Mouse (Mus musculus): ENCODE results near the gene Nup50. TPM values are rescaled to one million over a fixed set of nuclear protein-coding genes. Genes with fewer than 3 reads are reported as not detected.
A peak's percentile ranks its signal among the peaks of the same experiment; 100 is the strongest.

Gene Nup50
- 10 to 100 TPM; 13.3 TPM for total RNA-seq (2021)
- long read RNA-seq, experiment 1, full-length matches to known transcripts: 5 of 10 reads
- long read RNA-seq, experiment 1, partial matches to known transcripts: 1 of 10 reads
- long read RNA-seq, experiment 1, other reads (novel, unspliced or antisense): 4 of 10 reads
- long read RNA-seq, experiment 2, full-length matches to known transcripts: 13 of 15 reads
- long read RNA-seq, experiment 2, partial matches to known transcripts: 1 of 15 reads
- long read RNA-seq, experiment 2, other reads (novel, unspliced or antisense): 1 of 15 reads

GRCm38 (mm10) chr15:84922884-84923507, at the start of gene Nup50:
TSS of gene Nup50 (plus strand) at chr15:84923411.
- DNase-seq: peak; percentile 100

DNA sequence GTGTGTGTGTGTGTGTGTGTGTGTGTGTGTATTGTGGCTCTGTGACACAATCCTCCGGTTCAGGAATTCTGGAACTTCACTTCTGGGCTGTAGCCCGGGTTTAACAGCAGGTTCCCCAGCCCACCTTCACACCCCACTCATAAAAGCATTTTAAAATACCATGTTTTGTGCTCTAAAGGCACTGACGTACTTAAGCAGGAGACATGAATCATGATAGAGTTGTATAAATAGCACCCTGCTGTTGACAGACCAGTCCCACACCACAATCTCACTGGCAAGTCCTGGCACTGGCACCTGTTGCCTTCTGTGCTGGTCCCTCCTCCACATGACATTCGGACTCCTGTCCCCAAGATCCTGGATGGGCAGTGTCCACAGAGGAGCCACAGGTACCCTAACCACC, 49.3 kb upstream of the Nup50 start:
- no peak for DNase-seq

DNA sequence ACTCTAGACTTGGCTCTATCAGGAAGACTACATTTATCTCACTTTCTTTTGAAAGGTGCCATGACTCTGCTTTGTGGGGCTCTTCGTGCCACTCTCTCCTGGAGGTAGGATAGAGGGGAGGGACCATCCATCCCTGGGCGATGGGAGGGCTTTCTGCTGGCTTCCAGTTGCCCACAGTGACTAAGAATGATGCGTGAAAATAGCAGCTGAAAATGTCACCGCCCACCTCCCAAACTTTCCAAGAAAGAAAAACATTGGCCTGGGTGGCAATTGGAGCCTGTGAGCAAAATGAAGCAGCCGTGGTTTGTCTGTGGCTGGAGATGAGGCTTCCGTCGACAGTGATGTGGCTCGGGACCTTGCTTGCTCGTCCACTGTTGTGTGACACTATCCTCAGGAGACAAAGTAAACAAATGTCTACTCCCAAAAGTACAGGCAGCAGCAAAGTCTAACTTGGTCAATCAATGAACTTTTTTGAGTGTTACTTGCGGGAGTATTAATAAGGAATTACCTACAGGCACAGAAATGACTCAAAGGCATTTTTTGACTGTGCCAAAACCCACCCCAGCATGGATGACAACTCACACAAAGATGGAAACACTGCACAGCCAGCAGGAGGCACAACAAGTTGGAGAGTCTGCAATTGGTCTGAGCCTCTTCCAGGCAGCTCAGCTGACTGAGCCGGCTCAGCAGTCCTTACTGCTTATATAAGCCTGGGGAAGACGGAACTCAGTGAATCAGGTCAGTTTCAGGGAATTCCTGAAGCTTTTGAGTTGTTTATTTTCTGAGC, 46.0 kb upstream of the Nup50 start:
- no peak for DNase-seq

GRCm38 (mm10) chr15:84888066-84888465, 35.1 kb upstream of the Nup50 start:
- DNase-seq: no peak

DNA sequence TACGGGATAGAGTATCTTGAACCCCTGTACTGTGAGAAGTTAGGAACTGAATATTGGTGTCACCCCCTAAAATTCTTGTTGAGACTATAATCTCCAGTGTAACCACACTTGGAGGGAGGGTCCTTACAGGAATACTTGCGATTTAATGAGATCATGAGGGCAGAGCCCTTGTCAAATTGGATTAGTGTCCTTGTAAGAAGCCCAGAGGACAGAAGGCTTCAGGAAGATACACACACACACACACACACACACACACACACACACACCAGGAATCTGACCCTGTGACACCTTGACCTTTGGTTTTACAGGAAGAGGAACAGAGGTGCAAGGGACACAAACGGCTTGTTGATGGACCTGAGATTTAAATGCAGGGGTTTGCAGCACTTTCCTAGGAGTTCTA, 32.0 kb upstream of the Nup50 start:
- DNase-seq: no peak

- no peak for DNase-seq
Observed at GRCm38 (mm10) chr15:84891658-84892057, 31.6 kb upstream of the Nup50 start.

GRCm38 (mm10) chr15:84896216-84896615, 27.0 kb upstream of the Nup50 start:
- peak; percentile 9 for DNase-seq

DNA sequence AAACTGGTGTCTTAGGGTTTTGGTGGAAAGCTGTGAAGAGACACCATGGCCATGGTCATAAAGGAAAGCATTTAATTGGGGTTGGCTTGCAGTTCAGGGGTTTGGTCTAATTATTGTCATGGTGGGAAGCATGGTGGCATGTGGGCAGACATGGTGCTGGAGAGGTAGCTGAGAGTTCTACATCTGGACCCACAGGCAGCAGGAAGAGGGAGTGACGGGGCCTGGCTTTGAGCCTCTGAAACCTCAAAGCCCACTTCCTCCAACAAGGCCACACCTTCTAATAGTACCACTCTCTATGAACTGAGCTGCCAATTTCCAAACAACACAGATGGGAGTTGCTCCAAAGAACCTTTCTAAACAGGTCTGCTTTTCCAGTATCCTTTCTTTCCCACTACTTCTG, 26.5 kb upstream of the Nup50 start:
- no peak for DNase-seq

DNA sequence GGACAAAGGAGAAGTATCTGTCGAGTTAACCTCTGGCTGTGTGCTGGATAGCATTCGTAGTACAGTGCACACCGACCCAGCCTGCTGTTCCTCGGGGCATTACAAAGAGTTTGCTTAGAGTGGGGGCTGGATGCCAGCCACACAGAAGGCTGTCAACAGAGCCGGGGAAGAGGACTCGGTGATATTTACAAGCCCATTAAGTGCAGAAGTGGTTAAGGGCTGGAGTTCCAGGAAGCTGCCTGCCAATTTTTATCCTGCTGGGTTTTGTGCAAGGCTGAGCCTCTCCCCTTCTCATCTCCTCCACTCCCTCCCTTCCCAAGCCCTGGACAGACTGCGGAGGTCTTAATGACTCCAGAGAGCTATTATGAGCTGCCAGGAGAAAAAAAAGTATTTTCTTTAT, 25.1 kb upstream of the Nup50 start:
- DNase-seq: no peak

DNA sequence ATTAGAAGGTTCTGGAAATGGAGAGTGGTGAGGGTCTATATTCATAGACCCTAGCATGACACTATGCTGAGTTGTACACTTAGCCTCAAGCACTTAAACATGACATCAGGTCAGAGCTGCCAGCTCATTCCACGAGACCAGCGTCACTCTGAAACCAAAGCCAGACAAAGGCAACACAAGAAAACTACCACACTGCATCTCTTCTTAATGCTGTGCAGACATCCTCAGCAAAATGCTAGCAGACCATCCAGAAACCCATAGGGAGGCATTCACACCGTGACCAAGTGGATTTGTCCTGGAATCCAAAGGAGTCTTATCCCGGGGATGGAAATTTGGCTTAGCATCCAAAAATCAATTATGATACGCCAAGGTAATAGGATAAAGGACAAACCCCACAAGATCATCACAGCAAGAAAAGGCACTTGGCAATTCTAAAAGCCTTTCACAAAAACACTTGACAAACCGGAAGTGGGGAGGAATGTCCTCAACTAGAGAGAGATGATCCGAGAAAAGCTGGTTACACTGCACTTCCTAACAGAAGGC, 19.3 kb upstream of the Nup50 start:
- DNase-seq: no peak

DNA sequence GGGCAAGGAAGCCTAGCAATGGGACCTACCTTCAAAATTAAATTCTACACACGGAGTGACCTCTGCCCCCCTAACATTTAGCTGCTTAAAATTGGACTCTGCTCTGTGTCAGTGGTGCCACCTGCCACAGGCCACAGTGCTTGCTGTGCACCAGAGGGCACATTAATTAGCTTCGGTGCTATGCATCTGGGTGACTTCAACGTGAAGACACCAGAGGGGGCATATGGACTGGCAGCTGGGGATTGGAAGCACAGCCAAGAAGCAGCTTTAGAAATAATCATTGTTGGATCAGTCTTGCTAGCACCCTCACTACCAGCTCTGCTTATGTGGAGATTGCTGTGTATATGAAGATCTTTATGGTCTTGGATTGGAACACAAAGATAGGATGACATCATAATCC, 10.0 kb upstream of the Nup50 start:
- no peak for DNase-seq

DNA sequence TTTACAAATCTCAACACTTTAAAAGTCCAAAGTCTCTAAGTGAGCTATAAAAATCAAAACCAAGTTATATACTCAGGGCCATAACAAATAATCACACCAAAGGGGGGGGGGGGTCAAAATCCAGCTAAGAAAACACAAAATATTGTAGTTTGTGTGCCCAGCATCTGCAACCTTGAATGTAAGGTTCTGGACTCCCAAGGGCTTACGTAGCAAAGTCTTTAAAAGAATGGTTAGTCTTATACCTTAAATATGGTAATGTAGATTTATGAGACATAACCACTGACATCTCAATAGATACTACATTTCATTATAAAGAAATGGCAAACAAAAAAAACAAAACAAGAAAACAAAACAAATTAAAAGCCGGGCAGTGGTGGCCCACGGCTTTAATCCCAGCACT, 3.3 kb upstream of the Nup50 start, which contains the start of gene Gm29666:
Gene Gm29666, minus strand, starts transcription at position 101 of the 400 bp plus-strand sequence.
- DNase-seq: no peak

- DNase-seq: no peak
Observed at GRCm38 (mm10) chr15:84923508-84924181, 434 bp downstream of the Nup50 start.

DNA sequence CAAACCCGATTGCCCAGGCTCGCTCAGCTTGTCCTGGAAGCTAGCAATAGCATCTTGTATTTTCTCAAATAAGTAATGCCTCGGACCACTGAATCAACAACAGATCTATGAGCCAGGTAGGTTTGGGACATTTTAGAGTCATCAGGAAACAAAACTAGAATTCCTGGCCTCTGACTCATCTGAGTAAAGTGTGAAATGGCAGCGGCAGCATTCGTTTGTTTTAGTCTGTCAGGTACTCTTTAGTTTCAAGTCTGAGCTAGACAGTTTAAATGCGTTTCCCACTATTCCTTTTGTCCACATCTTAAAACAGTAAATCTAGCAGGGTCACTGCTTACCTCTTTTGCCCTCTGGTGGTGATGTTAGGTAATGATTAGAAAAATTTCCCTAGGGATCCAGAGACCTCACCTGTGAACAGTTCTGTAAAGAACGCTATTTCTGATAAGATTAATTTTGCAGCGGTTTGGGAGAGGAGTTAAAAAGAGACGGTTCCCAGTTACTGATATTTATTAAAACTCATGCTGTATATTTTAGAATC, 1.6 kb downstream of the Nup50 start:
- DNase-seq: no peak

- no peak for DNase-seq
Observed at GRCm38 (mm10) chr15:84925495-84926018, 2.3 kb downstream of the Nup50 start.

DNA sequence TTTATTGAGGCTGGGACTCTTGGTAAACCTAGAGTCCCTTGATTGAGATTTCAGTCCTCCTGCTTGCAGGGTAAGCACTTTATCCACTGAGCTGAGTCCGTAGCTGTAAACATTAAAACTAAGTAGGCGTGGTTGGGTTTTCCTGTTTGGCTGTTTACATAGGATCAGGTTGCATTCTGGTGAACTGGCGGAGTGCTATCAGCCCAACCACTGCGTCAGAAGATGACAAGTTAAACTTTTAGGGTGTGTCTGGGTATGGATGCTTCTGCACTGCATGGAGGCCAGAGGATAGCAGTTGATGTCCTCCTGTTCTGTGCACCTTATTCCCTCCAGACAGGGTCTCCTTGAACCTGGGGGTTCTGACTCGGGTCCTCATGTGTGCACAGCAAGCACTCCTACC, 9.1 kb downstream of the Nup50 start:
- no peak for DNase-seq

DNA sequence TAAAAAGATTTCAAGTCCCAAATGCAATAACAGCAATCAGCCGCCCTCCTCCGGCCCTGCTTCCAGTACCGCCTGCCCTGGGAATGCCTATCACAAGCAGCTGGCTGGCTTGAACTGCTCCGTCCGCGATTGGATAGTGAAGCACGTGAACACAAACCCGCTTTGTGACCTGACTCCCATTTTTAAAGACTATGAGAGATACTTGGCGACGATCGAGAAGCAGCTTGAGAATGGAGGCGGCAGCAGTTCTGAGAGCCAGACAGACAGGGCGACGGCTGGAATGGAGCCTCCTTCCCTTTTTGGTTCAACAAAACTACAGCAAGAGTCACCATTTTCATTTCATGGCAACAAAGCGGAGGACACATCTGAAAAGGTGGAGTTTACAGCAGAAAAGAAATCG, 11.7 kb downstream of the Nup50 start:
- no peak for DNase-seq

- no peak for DNase-seq
Observed at GRCm38 (mm10) chr15:84940102-84940501, 16.9 kb downstream of the Nup50 start.

DNA sequence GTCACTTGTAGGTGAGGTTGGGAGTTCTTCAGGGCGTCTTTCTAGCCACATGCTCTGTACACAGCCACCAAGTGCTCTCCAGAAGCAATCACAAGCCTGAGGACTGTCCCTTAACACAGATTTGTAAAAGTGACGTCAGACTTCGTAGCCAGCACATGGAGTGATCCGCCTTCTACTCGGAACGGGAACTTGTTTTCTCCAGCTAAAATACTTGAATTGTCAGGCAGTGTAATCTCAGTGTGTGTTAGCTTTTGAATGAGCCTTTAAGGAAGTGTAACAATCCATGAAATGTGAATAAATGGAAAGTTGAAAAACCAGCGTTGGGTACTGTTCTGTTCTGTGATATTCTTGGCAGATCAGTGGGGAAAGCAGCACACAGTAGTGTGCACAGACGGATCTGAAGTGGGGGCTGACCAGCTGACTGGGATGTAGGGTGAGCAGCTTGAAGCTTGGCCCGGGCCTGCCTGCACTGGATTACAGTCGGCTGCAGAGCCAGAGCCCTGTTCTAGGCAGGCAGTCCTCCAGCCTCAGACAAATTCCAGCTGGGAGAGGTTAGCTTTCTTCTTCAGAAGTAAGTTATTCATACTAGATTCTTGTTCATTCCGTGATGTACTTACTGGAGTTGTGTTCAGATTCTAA, 19.6 kb downstream of the Nup50 start:
- no peak for DNase-seq

GRCm38 (mm10) chr15:84944319-84944718, 21.1 kb downstream of the Nup50 start:
- no peak for DNase-seq

DNA sequence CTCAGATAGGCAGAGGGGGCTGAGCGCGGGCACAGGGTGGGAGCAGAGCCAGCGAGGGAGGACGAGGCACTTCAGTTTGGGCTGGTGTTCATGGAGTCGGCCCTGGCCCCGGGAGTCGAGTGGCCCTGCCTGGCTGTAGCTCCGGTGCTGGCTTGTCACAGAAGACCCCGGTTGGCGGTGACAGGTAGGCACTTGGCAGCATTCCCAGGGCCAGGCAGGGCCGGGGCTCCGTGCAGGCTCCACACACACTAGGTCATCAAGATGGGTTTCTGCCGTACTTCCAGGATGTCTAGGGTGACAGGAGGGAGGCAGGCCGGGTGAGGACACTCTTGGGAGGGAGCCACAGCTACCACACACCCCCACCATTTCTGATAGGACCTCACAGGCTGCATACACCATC, 25.8 kb downstream of the Nup50 start:
- no peak for DNase-seq
